Mouse (Mus musculus) kidney, adult 8-10 months (tissue): Measurements from ENCODE around the gene Mtnr1b.
A peak's percentile ranks its signal among the peaks of the same experiment; 100 is the strongest.

Experiments used
- DNase-seq, 2 experiments: peaks; one replicate each; pipeline ENCODE4 v3.0.0; 2022

Mtnr1b gene

DNA sequence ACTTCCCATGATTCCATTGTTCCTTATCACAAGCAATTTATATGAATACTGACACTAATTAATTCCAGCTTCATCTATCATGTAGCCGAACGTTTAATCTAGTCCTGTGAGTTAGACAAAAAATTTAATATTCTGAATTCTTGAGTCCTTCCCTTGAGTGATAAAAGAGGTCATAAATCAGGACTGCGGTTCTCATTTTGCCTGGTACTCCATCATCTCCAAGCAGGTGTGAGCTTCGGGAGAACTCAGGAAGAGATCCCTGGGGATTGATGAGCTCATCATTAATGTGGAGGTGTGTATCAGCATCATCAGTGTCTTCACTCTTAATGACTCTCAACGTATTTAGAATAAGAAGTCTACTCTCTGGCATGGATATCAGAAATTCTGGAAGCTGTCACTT, 74.0 kb downstream of the Mtnr1b start:
- no peak for DNase-seq

- DNase-seq: peak in 1 of 2 experiments; percentile 7
These were observed 79.9 kb downstream of the Mtnr1b start for GRCm38 (mm10) chr9:15794408-15794807.

DNA sequence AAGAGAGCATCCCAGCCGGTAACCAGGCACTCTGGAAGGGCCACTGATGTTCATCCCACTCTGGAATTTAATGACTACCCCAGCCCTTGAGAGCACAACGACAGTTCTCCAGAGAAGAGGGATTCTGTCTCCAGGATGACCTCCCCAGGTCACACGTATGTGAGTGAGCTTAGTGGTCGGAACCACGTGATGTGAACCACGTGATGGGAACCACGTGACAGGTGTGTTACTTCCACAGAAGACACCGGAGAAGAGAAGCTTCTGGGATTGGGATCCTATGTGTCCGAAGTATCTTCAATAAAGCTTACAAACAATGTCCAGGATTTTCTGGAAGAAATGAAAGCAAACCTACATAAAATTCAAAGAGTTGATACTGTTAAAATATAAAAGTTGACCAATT, 82.3 kb downstream of the Mtnr1b start:
- DNase-seq: no peak

DNA sequence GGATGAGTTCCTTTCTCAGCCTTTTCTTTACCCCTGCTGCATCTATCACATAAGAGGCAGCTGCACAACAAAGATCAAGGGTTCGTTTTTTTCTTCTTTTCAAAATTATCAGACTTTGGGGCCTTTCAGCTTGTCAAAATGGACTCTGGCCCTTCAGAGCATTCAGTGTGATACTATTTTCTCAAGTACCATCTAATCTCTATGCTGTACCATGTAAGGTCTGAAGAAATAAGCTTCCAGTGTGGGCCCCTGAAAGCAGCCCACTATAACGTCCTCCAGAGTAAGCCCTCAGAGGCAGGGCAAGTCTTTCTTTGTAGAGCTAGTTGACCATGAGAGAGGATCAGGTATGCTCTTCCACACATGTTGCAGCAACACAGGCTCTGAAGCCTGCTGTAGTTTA, 87.7 kb downstream of the Mtnr1b start:
- no peak for DNase-seq

DNA sequence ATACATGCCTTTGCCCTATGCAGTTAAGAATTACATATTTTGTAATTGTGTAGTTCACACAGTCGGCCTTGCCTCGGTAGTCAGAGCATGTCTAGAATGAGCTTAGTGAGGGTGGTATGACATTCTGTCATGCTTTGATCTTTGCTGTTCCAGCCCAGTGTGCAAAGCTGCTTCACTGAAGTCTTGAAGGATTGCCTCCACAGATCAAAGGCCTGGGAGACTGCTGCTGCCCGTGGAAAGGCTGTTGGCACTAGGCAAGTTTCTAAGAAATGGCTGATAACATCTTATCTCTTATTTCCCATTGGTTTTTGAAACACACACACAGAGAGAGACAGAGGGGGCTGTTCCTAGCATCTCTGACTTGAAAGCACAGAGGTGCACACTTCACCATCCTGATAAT, 88.2 kb downstream of the Mtnr1b start:
- no peak for DNase-seq

- DNase-seq: no peak
These were observed 92.4 kb downstream of the Mtnr1b start for GRCm38 (mm10) chr9:15781936-15782335.

- no peak for DNase-seq
These were observed 99.4 kb downstream of the Mtnr1b start for GRCm38 (mm10) chr9:15774911-15775310.
